Mouse (Mus musculus) CD8-positive naive resting alpha-beta T cell, adult 57 days (primary cell): ENCODE measurements around the gene Gcnt7. TPM values are rescaled to one million over a fixed set of nuclear protein-coding genes. Genes with fewer than 3 reads are reported as not detected.

Experiments used
- total RNA-seq: library from RNA; stranded (reverse); gene quantifications from one replicate; pipeline ENCODE4 v1.2.4, GENCODE M21; 2023

Gene Gcnt7
- total RNA-seq = not detected

GRCm38 (mm10) chr2:172458496-172458895, at the start of gene Gcnt7:
Gcnt7 (minus strand) TSS chr2:172458596.

GRCm38 (mm10) chr2:172472318-172472717, 13.9 kb upstream of the Gcnt7 start, which contains the start of gene Fam209:
Fam209 (plus strand) TSS chr2:172472520.

DNA sequence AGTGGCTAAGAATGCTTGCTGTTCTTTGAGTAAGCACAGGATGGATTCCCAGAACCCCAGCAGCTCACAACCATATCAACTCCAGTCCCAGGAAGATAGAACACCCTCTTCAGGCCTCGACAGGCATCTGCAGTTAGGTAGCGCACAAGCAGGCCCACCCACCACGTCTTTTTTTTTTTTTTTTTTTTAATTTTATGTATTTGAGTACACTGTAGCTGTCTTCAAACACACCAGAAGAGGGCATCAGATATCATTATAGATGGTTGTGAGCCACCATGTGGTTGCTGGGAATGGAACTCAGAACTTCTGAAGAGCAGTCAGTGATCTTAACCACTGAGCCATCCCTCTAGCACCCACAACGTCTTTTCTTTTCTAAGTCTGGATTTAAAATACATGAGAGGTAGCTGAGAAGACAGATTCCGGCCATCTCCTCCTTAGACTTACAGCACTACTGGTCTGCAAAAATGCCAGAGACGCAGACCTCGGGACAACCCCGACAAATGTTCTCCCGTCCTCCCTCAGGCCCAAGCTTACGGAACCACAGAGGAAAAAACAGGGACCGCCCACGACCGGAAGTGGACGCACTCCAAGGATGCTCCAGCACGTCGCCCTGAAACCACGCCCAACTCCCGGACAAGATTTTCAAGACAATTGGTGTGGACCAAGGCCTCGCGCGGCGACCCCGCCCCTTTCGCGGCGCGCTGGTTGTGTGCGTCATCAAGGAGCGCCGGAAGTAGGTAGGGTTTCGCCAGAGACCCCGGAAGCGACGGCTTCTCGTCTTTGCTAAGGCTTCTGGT, 18.4 kb downstream of the Gcnt7 start, which contains the start of gene Rtf2:
TSS of gene Rtf2 (plus strand) at position 714 of the 797 bp plus-strand sequence.

Other genes with a start within 250 kb of the Gcnt7 start
- gene Mc3r, start 210.1 kb downstream of the Gcnt7 start, total RNA-seq = not detected
- 9.4 TPM for gene Fam210b, start 113.0 kb downstream of the Gcnt7 start, total RNA-seq
- gene Aurka, start 88.1 kb downstream of the Gcnt7 start, total RNA-seq = 5.6 TPM
- gene Cstf1, start 87.9 kb downstream of the Gcnt7 start, total RNA-seq = 36.5 TPM
- 0.61 TPM for gene Cass4, start 64.8 kb downstream of the Gcnt7 start, total RNA-seq
- 73.7 TPM for gene Rtf2, start 18.0 kb downstream of the Gcnt7 start, total RNA-seq
- 7.2 TPM for gene Fam209, start 13.9 kb upstream of the Gcnt7 start, total RNA-seq
- not detected for gene Tfap2c, start 91.0 kb upstream of the Gcnt7 start, total RNA-seq